Mouse (Mus musculus) G1E-ER4 (cell line): ENCODE measurements around the gene Rnf224. TPM values are rescaled to one million over a fixed set of nuclear protein-coding genes. Genes with fewer than 3 reads are reported as not detected.

Source experiments
- GATA1 ChIP-seq: IDR thresholded peaks from one replicate; pipeline ENCODE4 v1.8.0; 2012; ENCODE audit warnings: low read length, inconsistent platforms
- polyA plus RNA-seq: library from polyadenylated mRNA; stranded (reverse); fragments of >175 nt; gene quantifications from 2 replicates; pipeline ENCODE4 v1.2.3, GENCODE M21; 2012

The Rnf224 gene
- polyA plus RNA-seq, 1 experiment = 0.10 TPM

GRCm38 (mm10) chr2:25262291-25262767, 25.7 kb upstream of the Rnf224 start, which contains the start of gene Tprn:
Gene Tprn, plus strand, starts transcription at chr2:25262618.
- no peak for TF ChIP-seq GATA1

GRCm38 (mm10) chr2:25261870-25262269, 25.3 kb upstream of the Rnf224 start:
- TF ChIP-seq GATA1 = no peak

- TF ChIP-seq GATA1 = no peak
These were observed 22.3 kb upstream of the Rnf224 start for GRCm38 (mm10) chr2:25258887-25259286.

GRCm38 (mm10) chr2:25255284-25255779, 18.7 kb upstream of the Rnf224 start, which contains the start of gene Tmem203:
Gene Tmem203, plus strand, starts transcription at chr2:25255439.
- no peak for TF ChIP-seq GATA1

GRCm38 (mm10) chr2:25252331-25252730, 15.7 kb upstream of the Rnf224 start:
- no peak for TF ChIP-seq GATA1

- TF ChIP-seq GATA1 = no peak
These were observed 9.8 kb upstream of the Rnf224 start, which contains the start of gene AL732309.1 for GRCm38 (mm10) chr2:25246183-25247072. Gene AL732309.1, minus strand, starts transcription at chr2:25246863.

- no peak for TF ChIP-seq GATA1
These were observed 7.6 kb upstream of the Rnf224 start for GRCm38 (mm10) chr2:25244144-25244543.

- no peak for TF ChIP-seq GATA1
These were observed 6.8 kb upstream of the Rnf224 start for GRCm38 (mm10) chr2:25243342-25243741.

GRCm38 (mm10) chr2:25242101-25242506, 5.5 kb upstream of the Rnf224 start, which contains the start of the genes Rnf208 and Cysrt1:
Gene Rnf208, plus strand, starts transcription at chr2:25242255.
Gene Cysrt1, minus strand, starts transcription at chr2:25242452.
- no peak for TF ChIP-seq GATA1

- TF ChIP-seq GATA1 = no peak
These were observed 4.8 kb upstream of the Rnf224 start for GRCm38 (mm10) chr2:25241438-25241775.

- no peak for TF ChIP-seq GATA1
These were observed 4.3 kb upstream of the Rnf224 start for GRCm38 (mm10) chr2:25240723-25241437.

- TF ChIP-seq GATA1 = no peak
These were observed 3.7 kb upstream of the Rnf224 start for GRCm38 (mm10) chr2:25240310-25240709.

GRCm38 (mm10) chr2:25239766-25240165, 3.2 kb upstream of the Rnf224 start:
- TF ChIP-seq GATA1 = no peak

- TF ChIP-seq GATA1 = no peak
These were observed 1.5 kb upstream of the Rnf224 start for GRCm38 (mm10) chr2:25238106-25238505.

GRCm38 (mm10) chr2:25237522-25237921, 935 bp upstream of the Rnf224 start:
- no peak for TF ChIP-seq GATA1

GRCm38 (mm10) chr2:25234551-25235220, 1.9 kb downstream of the Rnf224 start:
- no peak for TF ChIP-seq GATA1
